Mouse (Mus musculus) limb, embryonic 12.5 days (tissue): ENCODE data around the gene Capns1. TPM values are rescaled to one million over a fixed set of nuclear protein-coding genes. Genes with fewer than 3 reads are reported as not detected.

Experiments
- polyA plus RNA-seq: library from polyadenylated mRNA; unstranded; fragments of >200 nt; fragmentation: Nextera tagmentation; extraction: Ambion mirVana; gene quantifications from 2 replicates; pipeline ENCODE4 v1.2.1, GENCODE M21; 2016

The Capns1 gene
- polyA plus RNA-seq, 1 experiment from 2014 or later: 77.9 TPM

Other genes with a start within 250 kb of the Capns1 start
- 15.5 and 18.0 TPM in 2 replicates for gene Zfp74, start 244.7 kb downstream of the Capns1 start, polyA plus RNA-seq
- 31.5 and 33.0 TPM in 2 replicates for gene Zfp568, start 214.9 kb downstream of the Capns1 start, polyA plus RNA-seq
- gene Zfp14, start 147.4 kb downstream of the Capns1 start, polyA plus RNA-seq: 4.7 and 4.8 TPM in 2 replicates
- gene Zfp82, start 125.9 kb downstream of the Capns1 start, polyA plus RNA-seq: 6.8 and 7.1 TPM in 2 replicates
- 3.4 and 3.7 TPM in 2 replicates for gene Gm26920, start 108.4 kb downstream of the Capns1 start, polyA plus RNA-seq
- 17.0 and 25.0 TPM in 2 replicates for gene Zfp566, start 108.3 kb downstream of the Capns1 start, polyA plus RNA-seq
- gene Zfp260, start 104.0 kb downstream of the Capns1 start, polyA plus RNA-seq: 138 and 146 TPM in 2 replicates
- gene Zfp382, start 76.9 kb downstream of the Capns1 start, polyA plus RNA-seq: 11.8 and 16.7 TPM in 2 replicates
- 19.1 and 23.0 TPM in 2 replicates for gene Zfp146, start 29.1 kb downstream of the Capns1 start, polyA plus RNA-seq
- gene Cox7a1, start 14.7 kb downstream of the Capns1 start, polyA plus RNA-seq: 2.4 and 2.9 TPM in 2 replicates
- 174 and 182 TPM in 2 replicates for gene Polr2i, start 33.1 kb upstream of the Capns1 start, polyA plus RNA-seq
- 214 and 222 TPM in 2 replicates for gene Tbcb, start 33.5 kb upstream of the Capns1 start, polyA plus RNA-seq
- gene Ovol3, start 36.9 kb upstream of the Capns1 start, polyA plus RNA-seq: not detected in 2 replicates
- gene Thap8, start 81.3 kb upstream of the Capns1 start, polyA plus RNA-seq: 0.15 and 0.26 TPM in 2 replicates
- 9.7 and 10.6 TPM in 2 replicates for gene Wdr62, start 81.6 kb upstream of the Capns1 start, polyA plus RNA-seq
- gene Clip3, start 92.9 kb upstream of the Capns1 start, polyA plus RNA-seq: 39.7 and 46.6 TPM in 2 replicates
- gene Alkbh6, start 109.9 kb upstream of the Capns1 start, polyA plus RNA-seq: 101 TPM in 2 replicates
- 84.6 and 98.6 TPM in 2 replicates for gene Syne4, start 116.0 kb upstream of the Capns1 start, polyA plus RNA-seq
- 0.97 and 5.0 TPM in 2 replicates for gene E130208F15Rik, start 122.9 kb upstream of the Capns1 start, polyA plus RNA-seq
- gene Sdhaf1, start 125.1 kb upstream of the Capns1 start, polyA plus RNA-seq: 20.7 and 23.6 TPM in 2 replicates
- gene Lrfn3, start 164.0 kb upstream of the Capns1 start, polyA plus RNA-seq: 6.2 and 6.6 TPM in 2 replicates
- 14.1 and 19.6 TPM in 2 replicates for gene Tyrobp, start 214.9 kb upstream of the Capns1 start, polyA plus RNA-seq
- gene Hcst, start 221.0 kb upstream of the Capns1 start, polyA plus RNA-seq: 0.77 TPM in 1 of 2 replicates, not detected in the other
- gene Nfkbid, start 222.9 kb upstream of the Capns1 start, polyA plus RNA-seq: 1.2 and 1.3 TPM in 2 replicates
- 32.5 and 33.9 TPM in 2 replicates for gene Aplp1, start 246.7 kb upstream of the Capns1 start, polyA plus RNA-seq